Mouse (Mus musculus): ENCODE data around the gene Efcc1. TPM values are rescaled to one million over a fixed set of nuclear protein-coding genes. Genes with fewer than 3 reads are reported as not detected.

Gene Efcc1
- total and polyA plus RNA-seq, 3 experiments, result 0.14 TPM; not detected in 2

- Histone ChIP-seq H3K36me3 (replicated peaks in 1 of 2; ENCODE audit: control insufficient read depth in 1 of 2, insufficient read depth in 1 of 2, low read length in 1 of 2) (peaks cover 31 to 75% of the 10 kb centered on the region in 2 experiments), H3K4me2 (ENCODE audit: insufficient read depth, low read depth, poor library complexity, severe bottlenecking) (no peak overlapping the region), H3K27ac (ENCODE audit: insufficient read depth, low read depth) (no peak overlapping the region), H3K9me3 (replicated peaks; ENCODE audit: low read length) (no peaks in the 10 kb centered on the region), H3K9ac (ENCODE audit: insufficient read depth, low read depth) (no peak overlapping the region), H3K27me3 (replicated peaks) (no peaks in the 10 kb centered on the region), H3K79me2 (replicated peaks; ENCODE audit: control insufficient read depth, extremely low read depth, insufficient read depth, poor library complexity, severe bottlenecking) (no peaks in the 10 kb centered on the region), H3K4me1 (ENCODE audit: control insufficient read depth in 1 of 2, insufficient read depth in 2 of 2) (peaks cover 0 to 10% of the 10 kb centered on the region in 2 experiments; a peak in 2 of 4 replicates), H3K4me3 (replicated peaks in 1 of 3; ENCODE audit: low read depth in 2 of 3, low read length in 2 of 3, poor library complexity in 1 of 3) (no peak overlapping the region)
- DNase-seq (ENCODE audit: extremely low read depth), result no peak
- in situ Hi-C loops (cut with MboI; ENCODE audit: low pct_ligation_motif_present, low pct_unique_long_range_greater_than_20kb, low sequenced_read_pairs), result no loop called here
- dilution Hi-C loops (cut with MboI; ENCODE audit: extremely low pct_ligation_motif_present, extremely low pct_unique_long_range_greater_than_20kb, low sequenced_read_pairs), result no loop called here
- no peak for TF ChIP-seq POLR2A (IDR thresholded peaks at IDR 0.05; ENCODE audit: low read depth, low read length)
Observed at GRCm38 (mm10) chr6:87796251-87796880, 65.7 kb downstream of the Efcc1 start.

- no peak overlapping the region for H3K4me2 ChIP-seq (ENCODE audit: insufficient read depth, low read depth, poor library complexity, severe bottlenecking)
- in situ Hi-C loops (cut with MboI; ENCODE audit: low pct_ligation_motif_present, low pct_unique_long_range_greater_than_20kb, low sequenced_read_pairs) (no loop called here), dilution Hi-C loops (cut with MboI; ENCODE audit: extremely low pct_ligation_motif_present, extremely low pct_unique_long_range_greater_than_20kb, low sequenced_read_pairs) (no loop called here)
- H3K27ac ChIP-seq (ENCODE audit: insufficient read depth, low read depth), result no peak overlapping the region
- no peaks in the 10 kb centered on the region; the same call in 1 of the 2 replicates for H3K79me2 ChIP-seq (replicated peaks; ENCODE audit: control insufficient read depth, extremely low read depth, insufficient read depth, poor library complexity, severe bottlenecking)
- peaks cover 0 to 10% of the 10 kb centered on the region in 2 experiments; a peak in 2 of 4 replicates for H3K4me1 ChIP-seq (ENCODE audit: control insufficient read depth in 1 of 2, insufficient read depth in 2 of 2)
- no peak overlapping the region for H3K4me3 ChIP-seq (replicated peaks in 1 of 3; ENCODE audit: low read depth in 2 of 3, low read length in 2 of 3, poor library complexity in 1 of 3)
- TF ChIP-seq IRF4 (IDR thresholded peaks at IDR 0.05; ENCODE audit: low read depth, low read length) (no peak), USF2 (conservative IDR thresholded peaks at IDR 0.05; ENCODE audit: low read depth, low read length) (no peak), CHD1 (IDR thresholded peaks at IDR 0.05; ENCODE audit: low read depth, low read length) (no peak), POLR2A (IDR thresholded peaks at IDR 0.05; ENCODE audit: low read depth, low read length) (no peak), GABPA (IDR thresholded peaks at IDR 0.05; ENCODE audit: insufficient replicate concordance, low read depth, low read length) (no peak), MAZ (IDR thresholded peaks at IDR 0.05; ENCODE audit: low read depth, low read length) (no peak), RCOR1 (conservative IDR thresholded peaks at IDR 0.05; ENCODE audit: low read depth, low read length) (no peak), EP300 (IDR thresholded peaks at IDR 0.05; ENCODE audit: low read length) (no peak), MYC (IDR thresholded peaks at IDR 0.05; ENCODE audit: low read depth, low read length) (no peak), TCF12 (IDR thresholded peaks at IDR 0.05; ENCODE audit: low read depth, low read length) (no peak), ZKSCAN1 (IDR thresholded peaks at IDR 0.05; ENCODE audit: borderline replicate concordance, low read depth, low read length) (no peak), E2F4 (IDR thresholded peaks at IDR 0.05; ENCODE audit: insufficient replicate concordance, low read depth, low read length) (no peak)
- no peaks in the 10 kb centered on the region for H3K9me3 ChIP-seq (replicated peaks; ENCODE audit: low read length)
- no peak overlapping the region for H3K9ac ChIP-seq (ENCODE audit: insufficient read depth, low read depth)
- H3K36me3 ChIP-seq (replicated peaks in 1 of 2; ENCODE audit: control insufficient read depth in 1 of 2, insufficient read depth in 1 of 2, low read length in 1 of 2), result peaks cover 21 to 69% of the 10 kb centered on the region in 2 experiments
- DNase-seq (ENCODE audit: extremely low read depth), result no peak
- H3K27me3 ChIP-seq (replicated peaks), result no peaks in the 10 kb centered on the region
Observed at GRCm38 (mm10) chr6:87797321-87797720, 66.7 kb downstream of the Efcc1 start.

DNA sequence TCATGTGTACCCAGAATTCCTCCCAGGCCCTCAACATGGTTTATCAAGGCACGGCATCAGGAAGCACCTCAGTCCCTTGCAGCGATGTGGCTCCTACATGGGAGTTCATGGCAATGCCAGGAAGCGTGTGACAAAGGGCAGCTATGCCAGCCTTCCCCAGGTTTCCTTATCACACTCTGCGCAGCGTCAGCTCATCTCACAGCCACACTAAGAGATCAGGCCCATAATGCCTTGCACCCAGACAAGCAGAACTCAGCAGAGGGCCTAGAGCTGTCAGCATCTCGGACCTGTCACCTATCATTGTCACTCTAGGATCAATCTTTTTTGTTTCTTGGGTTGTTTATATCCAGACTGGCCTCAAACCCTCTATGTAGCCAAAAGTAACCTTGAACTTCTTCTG, 68.9 kb downstream of the Efcc1 start:
- H3K9me3 ChIP-seq (replicated peaks; ENCODE audit: low read length), result no peaks in the 10 kb centered on the region
- peaks cover under 1% of the 10 kb centered on the region; the same call in 1 of the 2 replicates for H3K79me2 ChIP-seq (replicated peaks; ENCODE audit: control insufficient read depth, extremely low read depth, insufficient read depth, poor library complexity, severe bottlenecking)
- in situ Hi-C loops (cut with MboI; ENCODE audit: low pct_ligation_motif_present, low pct_unique_long_range_greater_than_20kb, low sequenced_read_pairs) (no loop called here), dilution Hi-C loops (cut with MboI; ENCODE audit: extremely low pct_ligation_motif_present, extremely low pct_unique_long_range_greater_than_20kb, low sequenced_read_pairs) (no loop called here)
- TF ChIP-seq TCF12 (IDR thresholded peaks at IDR 0.05; ENCODE audit: low read depth, low read length), result no peak
- TF ChIP-seq MXI1 (IDR thresholded peaks at IDR 0.05; ENCODE audit: low read depth, low read length), result no peak
- no peak for TF ChIP-seq KAT2A (IDR thresholded peaks at IDR 0.05; ENCODE audit: insufficient replicate concordance, low read length)
- no peak for TF ChIP-seq CHD1 (IDR thresholded peaks at IDR 0.05; ENCODE audit: low read depth, low read length)
- TF ChIP-seq ZKSCAN1 (IDR thresholded peaks at IDR 0.05; ENCODE audit: borderline replicate concordance, low read depth, low read length), result no peak
- no peak for TF ChIP-seq CTCF (conservative IDR thresholded peaks at IDR 0.05 in 1 of 2, IDR thresholded peaks at IDR 0.05 in 1 of 2; ENCODE audit: low read depth in 2 of 2, low read length in 2 of 2)
- no peak for TF ChIP-seq SMC3 (IDR thresholded peaks at IDR 0.05; ENCODE audit: low read depth, low read length)
- TF ChIP-seq RCOR1 (conservative IDR thresholded peaks at IDR 0.05; ENCODE audit: low read depth, low read length), result no peak
- no peak for TF ChIP-seq POLR2A (IDR thresholded peaks at IDR 0.05; ENCODE audit: low read depth, low read length)
- no peak for TF ChIP-seq ETS1 (conservative IDR thresholded peaks at IDR 0.05; ENCODE audit: low read depth, low read length)
- no peak for TF ChIP-seq MAZ (IDR thresholded peaks at IDR 0.05; ENCODE audit: low read depth, low read length)
- no peak for TF ChIP-seq RAD21 (IDR thresholded peaks at IDR 0.05; ENCODE audit: low read depth, low read length)
- TF ChIP-seq ZMIZ1 (IDR thresholded peaks at IDR 0.05; ENCODE audit: low read depth, low read length), result no peak
- no peak for TF ChIP-seq CHD2 (IDR thresholded peaks at IDR 0.05; ENCODE audit: low read length)
- no peak for TF ChIP-seq USF2 (conservative IDR thresholded peaks at IDR 0.05; ENCODE audit: low read depth, low read length)
- no peak overlapping the region for H3K4me2 ChIP-seq (ENCODE audit: insufficient read depth, low read depth, poor library complexity, severe bottlenecking)
- DNase-seq (ENCODE audit: extremely low read depth), result no peak
- H3K9ac ChIP-seq (ENCODE audit: insufficient read depth, low read depth), result no peak overlapping the region
- H3K4me3 ChIP-seq (replicated peaks in 1 of 3; ENCODE audit: low read depth in 2 of 3, low read length in 2 of 3, poor library complexity in 1 of 3), result no peak overlapping the region
- H3K27ac ChIP-seq (ENCODE audit: insufficient read depth, low read depth), result no peak overlapping the region
- no peaks in the 10 kb centered on the region for H3K27me3 ChIP-seq (replicated peaks)
- H3K4me1 ChIP-seq (ENCODE audit: control insufficient read depth in 1 of 2, insufficient read depth in 2 of 2), result peaks cover 0 to 11% of the 10 kb centered on the region in 2 experiments; a peak in 2 of 4 replicates
- H3K36me3 ChIP-seq (replicated peaks in 1 of 2; ENCODE audit: control insufficient read depth in 1 of 2, insufficient read depth in 1 of 2, low read length in 1 of 2), result peaks cover 11 to 58% of the 10 kb centered on the region in 2 experiments

Measured in CH12.LX (cell line).